Mouse (Mus musculus) hindbrain, embryonic 14.5 days (tissue): ENCODE results near the gene Evi5. TPM values are rescaled to one million over a fixed set of nuclear protein-coding genes. Genes with fewer than 3 reads are reported as not detected.
A peak's percentile ranks its signal among the peaks of the same experiment; 100 is the strongest.

ENCODE experiments used
- ATAC-seq: fragments of 200-750 bp; cut with Nextera tagmentation; 2 replicates; pipeline ENCODE4 v1.8.0; 2017; ENCODE audit warnings: moderate number of reproducible peaks, mild to moderate bottlenecking, moderate TSS enrichment, moderate library complexity; ENCODE audit not compliant: low FRiP score
- DNase-seq: peaks from one replicate; pipeline ENCODE4 v3.0.0-alpha.2; 2015; ENCODE audit warnings: low spot score
- H3K27ac ChIP-seq: fragments of 300-500 bp; sonication (generic); 2 replicates; pipeline ENCODE4 v1.5.1; 2014; ENCODE audit warnings: mild to moderate bottlenecking, moderate library complexity
- H3K27me3 ChIP-seq: fragments of 300-500 bp; sonication (generic); 2 replicates; pipeline ENCODE4 v1.6.1; 2014; ENCODE audit warnings: mild to moderate bottlenecking, low read length, mixed read lengths; ENCODE audit not compliant: control insufficient read depth, insufficient read depth
- H3K36me3 ChIP-seq: fragments of 300-500 bp; sonication (generic); replicated peaks from 2 replicates; pipeline ENCODE4 v1.6.1; 2014; ENCODE audit not compliant: control insufficient read depth, insufficient read depth
- H3K4me1 ChIP-seq: fragments of 300-500 bp; sonication (generic); replicated peaks from 2 replicates; pipeline ENCODE4 v1.6.1; 2014; ENCODE audit warnings: antibody characterized with exemption, low read length, mixed read lengths; ENCODE audit not compliant: control insufficient read depth, insufficient read depth
- H3K4me2 ChIP-seq: fragments of 300-500 bp; sonication (generic); replicated peaks from 2 replicates; pipeline ENCODE4 v1.6.1; 2014; ENCODE audit warnings: mild to moderate bottlenecking, moderate library complexity
- H3K4me3 ChIP-seq: fragments of 300-500 bp; sonication (generic); replicated peaks from 2 replicates; pipeline ENCODE4 v1.5.1; 2014; ENCODE audit warnings: mild to moderate bottlenecking, low read length
- H3K9ac ChIP-seq: fragments of 300-500 bp; sonication (generic); 2 replicates; pipeline ENCODE4 v1.6.1; 2014
- H3K9me3 ChIP-seq: fragments of 300-500 bp; sonication (generic); 2 replicates; pipeline ENCODE4 v1.6.1; 2016; ENCODE audit warnings: low read length; ENCODE audit not compliant: control insufficient read depth
- WGBS: fragments of 180-500 bp; shearing (Covaris S2); extraction: QIAGEN DNeasy Blood & Tissue Kit; methylation state at CpG from one replicate; pipeline ENCODE4 v1.1.7; 2014; 5-methylcytosine and 5-hydroxymethylcytosine counted together
- polyA plus RNA-seq: library from polyadenylated mRNA; unstranded; fragments of >200 nt; fragmentation: Nextera tagmentation; extraction: Ambion mirVana; gene quantifications from 2 replicates; pipeline ENCODE4 v1.2.1, GENCODE M21; 2014

Gene Evi5
- polyA plus RNA-seq, 1 experiment from 2014 or later, result 53.3 TPM

- Histone ChIP-seq H3K4me1 (peaks cover 8% of the 10 kb centered on the region; the same call in 1 of the 2 replicates), H3K9me3 (0 out of 2 replicates have a peak, but pooled peaks cover 3% of the 10 kb centered on the region), H3K27me3 (peaks cover 96% of the 10 kb centered on the region), H3K9ac (no peak overlapping the region), H3K4me3 (0 out of 2 replicates have a peak overlapping the region, but pooled peaks have one; percentile 15), H3K36me3 (no peaks in the 10 kb centered on the region), H3K4me2 (peak overlapping the region; percentile 33), H3K27ac (no peak overlapping the region)
- no peak for ATAC-seq
- DNase-seq, result no peak
- under 1% methylated on average over 52 of the region's 52 CpGs for WGBS
Measured at GRCm38 (mm10) chr5:107724661-107725434, 150.1 kb downstream of the Evi5 start.

GRCm38 (mm10) chr5:107723541-107724511 lies 151.1 kb downstream of the Evi5 start:
- Histone ChIP-seq H3K4me1 (peaks cover 8% of the 10 kb centered on the region; the same call in 1 of the 2 replicates), H3K27me3 (peaks cover 99% of the 10 kb centered on the region), H3K4me3 (0 out of 2 replicates have a peak overlapping the region, but pooled peaks have one; percentile 8), H3K9me3 (0 out of 2 replicates have a peak, but pooled peaks cover 3% of the 10 kb centered on the region), H3K36me3 (no peaks in the 10 kb centered on the region), H3K9ac (no peak overlapping the region), H3K4me2 (peak overlapping the region; percentile 27; the same call in 1 of the 2 replicates), H3K27ac (no peak overlapping the region)
- DNase-seq (no peak), ATAC-seq (peak; percentile 32; the same call in 1 of the 2 replicates)
- WGBS, result under 1% methylated on average over 49 of the region's 49 CpGs

GRCm38 (mm10) chr5:107722661-107723532 lies 152.0 kb downstream of the Evi5 start:
- Histone ChIP-seq H3K36me3 (no peaks in the 10 kb centered on the region), H3K4me1 (peaks cover 8% of the 10 kb centered on the region; the same call in 1 of the 2 replicates), H3K4me2 (peak overlapping the region; percentile 27; the same call in 1 of the 2 replicates), H3K9me3 (no peaks in the 10 kb centered on the region), H3K9ac (no peak overlapping the region), H3K27me3 (peaks cover 99% of the 10 kb centered on the region), H3K4me3 (no peak overlapping the region), H3K27ac (no peak overlapping the region)
- WGBS, result under 1% methylated on average over 34 of the region's 34 CpGs
- no peak for ATAC-seq
- no peak for DNase-seq

DNA sequence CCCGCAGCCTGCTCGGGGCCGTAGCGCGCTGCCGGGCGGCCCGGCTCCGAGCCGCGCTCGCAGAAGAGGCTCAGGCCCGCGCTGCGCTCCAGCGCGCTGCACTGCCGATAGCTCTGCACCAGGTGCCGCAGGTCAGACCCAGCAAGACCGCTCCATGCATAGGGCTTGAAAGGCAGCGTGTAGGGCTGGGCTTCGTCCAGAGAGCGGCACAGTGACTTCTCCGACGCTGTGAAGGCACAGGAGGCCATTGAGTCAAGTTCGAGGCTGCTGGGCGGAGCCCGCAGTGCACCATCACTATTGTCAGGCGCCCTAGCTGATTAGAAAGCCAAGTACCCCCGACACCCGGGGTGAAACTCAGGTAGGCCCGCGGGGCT lies 153.3 kb downstream of the Evi5 start:
- Histone ChIP-seq H3K4me3 (peak overlapping the region; percentile 29), H3K27ac (no peak overlapping the region), H3K4me1 (peaks cover 8% of the 10 kb centered on the region; the same call in 1 of the 2 replicates), H3K4me2 (peak overlapping the region; percentile 53), H3K36me3 (no peaks in the 10 kb centered on the region), H3K9ac (no peak overlapping the region), H3K27me3 (peaks cover 100% of the 10 kb centered on the region), H3K9me3 (no peaks in the 10 kb centered on the region)
- peak; percentile 54; the same call in 1 of the 2 replicates for ATAC-seq
- DNase-seq, result no peak
- under 1% methylated on average over 33 of the region's 33 CpGs for WGBS

- ATAC-seq (peak; percentile 44; the same call in 1 of the 2 replicates), DNase-seq (no peak)
Measured at GRCm38 (mm10) chr5:107720991-107721637, 153.8 kb downstream of the Evi5 start.

DNA sequence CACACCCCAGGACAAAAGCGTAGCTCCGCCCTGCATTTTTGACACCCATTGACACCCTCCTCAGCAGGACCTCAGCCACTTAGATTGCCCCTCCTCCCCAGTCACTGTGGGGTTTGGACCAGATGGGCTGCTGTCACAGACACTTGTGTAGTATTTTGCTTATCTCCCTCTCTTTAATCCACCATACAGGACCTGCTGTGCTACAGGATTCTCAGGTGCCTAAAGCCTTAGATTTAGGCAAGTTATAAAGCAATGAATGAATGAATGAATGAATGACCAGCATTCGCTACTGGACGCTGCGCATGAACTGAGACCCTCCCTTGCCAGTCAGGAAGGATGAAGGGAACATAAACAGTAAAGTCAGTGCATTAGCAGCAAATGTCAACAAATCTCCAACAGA lies 154.4 kb downstream of the Evi5 start:
- DNase-seq (no peak), ATAC-seq (no peak)
- Histone ChIP-seq H3K9ac (no peak overlapping the region), H3K4me1 (peaks cover 8% of the 10 kb centered on the region; the same call in 1 of the 2 replicates), H3K9me3 (no peaks in the 10 kb centered on the region), H3K36me3 (no peaks in the 10 kb centered on the region), H3K4me2 (no peak overlapping the region), H3K27me3 (peaks cover 96% of the 10 kb centered on the region), H3K27ac (no peak overlapping the region), H3K4me3 (no peak overlapping the region)
- 7% methylated on average over 5 of the region's 5 CpGs for WGBS

More at GRCm38 (mm10) chr5:107720991-107721637, 153.8 kb downstream of the Evi5 start:
- H3K9ac ChIP-seq, result no peak overlapping the region
- H3K4me2 ChIP-seq, result peak overlapping the region; percentile 53
- H3K36me3 ChIP-seq, result no peaks in the 10 kb centered on the region
- 1% methylated on average over 57 of the region's 58 CpGs for WGBS
- H3K9me3 ChIP-seq, result no peaks in the 10 kb centered on the region
- peaks cover 100% of the 10 kb centered on the region for H3K27me3 ChIP-seq
- no peak overlapping the region for H3K27ac ChIP-seq
- H3K4me1 ChIP-seq, result peaks cover 8% of the 10 kb centered on the region; the same call in 1 of the 2 replicates
- peak overlapping the region; percentile 29 for H3K4me3 ChIP-seq

DNA sequence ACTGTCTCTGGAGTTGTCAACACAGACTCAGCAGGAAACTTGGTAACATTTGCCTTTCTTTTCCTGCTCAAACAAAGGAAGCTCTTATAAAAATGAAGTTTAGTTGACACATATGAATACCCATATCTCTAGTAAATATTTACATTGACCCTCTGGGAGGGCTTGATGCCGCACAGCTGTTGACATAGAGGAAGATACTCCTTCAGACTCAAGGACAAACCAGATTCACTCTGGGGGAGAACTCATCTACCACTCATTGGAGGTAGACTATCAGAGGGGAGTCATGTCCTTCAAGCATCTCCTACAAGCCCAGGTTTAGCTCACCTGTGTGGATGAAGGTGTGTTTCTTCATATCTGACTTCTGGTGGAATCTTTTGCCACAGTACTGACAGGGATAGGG lies 155.1 kb downstream of the Evi5 start:
- no peak for DNase-seq
- Histone ChIP-seq H3K27me3 (peaks cover 93% of the 10 kb centered on the region), H3K9ac (no peak overlapping the region), H3K4me1 (peaks cover 8% of the 10 kb centered on the region; the same call in 1 of the 2 replicates), H3K36me3 (no peaks in the 10 kb centered on the region), H3K9me3 (no peaks in the 10 kb centered on the region), H3K4me3 (no peak overlapping the region), H3K27ac (no peak overlapping the region), H3K4me2 (no peak overlapping the region)
- 45% methylated on average over 1 of the region's 1 CpGs for WGBS
- no peak for ATAC-seq

DNA sequence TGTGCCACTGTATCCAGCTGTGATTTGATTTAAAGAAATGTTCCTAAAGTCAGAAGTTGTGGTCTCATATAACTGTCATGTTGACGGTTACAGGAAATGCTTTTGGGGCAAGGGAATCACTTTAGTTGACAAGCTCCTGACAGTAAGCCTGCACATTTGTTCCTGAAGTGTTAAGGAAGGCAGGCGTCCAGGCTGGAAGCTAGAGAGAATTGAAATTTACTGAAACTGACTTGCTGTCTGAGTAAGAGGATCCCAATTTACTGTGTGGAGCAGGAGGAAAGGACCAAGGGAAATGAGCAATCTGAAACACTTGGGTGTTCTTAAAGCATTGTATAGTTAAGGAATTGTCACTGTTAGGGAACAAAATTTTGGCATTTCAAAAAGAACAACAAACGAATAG lies 155.7 kb downstream of the Evi5 start:
- Histone ChIP-seq H3K27me3 (peaks cover 89% of the 10 kb centered on the region), H3K36me3 (no peaks in the 10 kb centered on the region), H3K27ac (no peak overlapping the region), H3K9me3 (no peaks in the 10 kb centered on the region), H3K9ac (no peak overlapping the region), H3K4me2 (no peak overlapping the region), H3K4me3 (no peak overlapping the region), H3K4me1 (peaks cover 8% of the 10 kb centered on the region; the same call in 1 of the 2 replicates)
- 18% methylated on average over 3 of the region's 3 CpGs for WGBS
- DNase-seq, result no peak
- no peak for ATAC-seq
